Mouse (Mus musculus) adrenal gland, adult 18-20 months (tissue): ENCODE measurements around the gene Epm2aip1. TPM values are rescaled to one million over a fixed set of nuclear protein-coding genes. Genes with fewer than 3 reads are reported as not detected.

ENCODE experiments used
- DNase-seq, 2 experiments: peaks; one replicate each; pipeline ENCODE4 v3.0.0; 2021 to 2022; ENCODE audit warnings: low spot score in 2 of 2
- total RNA-seq, 2 experiments: library from RNA; stranded (reverse); gene quantifications; 1 replicate in 1 of 2; 2 replicates in 1 of 2; pipeline ENCODE4 v1.2.3; 2021

Gene Epm2aip1
- total RNA-seq, 2 experiments from 2014 or later, result 31.2 to 37.8 TPM

GRCm38 (mm10) chr9:111320912-111321311 is 49.2 kb downstream of the Epm2aip1 start:
- DNase-seq, result no peak

GRCm38 (mm10) chr9:111324881-111325280 is 53.2 kb downstream of the Epm2aip1 start:
- DNase-seq, result no peak

Other genes with a start within 250 kb of the Epm2aip1 start
- gene Ccrl2, start 214.4 kb upstream of the Epm2aip1 start, total RNA-seq, result 10 to 100 TPM in 1 of 2 experiments, 1 to 10 TPM in 1; 9.3 to 10.2 TPM
- 10 to 100 TPM; 48.8 to 58.4 TPM for gene Lrrfip2, start 154.3 kb upstream of the Epm2aip1 start, total RNA-seq
- gene Mlh1, start 138 bp upstream of the Epm2aip1 start, total RNA-seq, result 10 to 100 TPM; 11.0 to 11.1 TPM
- 100 to 1,000 TPM in 1 of 2 experiments, 10 to 100 TPM in 1; 47.6 to 122 TPM for gene Trank1, start 39.8 kb downstream of the Epm2aip1 start, total RNA-seq
- 1 to 10 TPM in 1 of 2 experiments, under 1 TPM in 1; 0.99 to 1.1 TPM for gene Dclk3, start 167.2 kb downstream of the Epm2aip1 start, total RNA-seq